Mouse (Mus musculus) hindbrain, postnatal 0 days (tissue): ENCODE data around the gene 2310046K23Rik. TPM values are rescaled to one million over a fixed set of nuclear protein-coding genes. Genes with fewer than 3 reads are reported as not detected.

Experiments used
- ATAC-seq: fragments of 200-750 bp; cut with Nextera tagmentation; 2 replicates; pipeline ENCODE4 v1.8.0; 2017; ENCODE audit warnings: mild to moderate bottlenecking, moderate TSS enrichment, moderate library complexity
- DNase-seq: peaks from one replicate; pipeline ENCODE4 v3.0.0-alpha.2; 2015; ENCODE audit warnings: low spot score
- H3K27ac ChIP-seq: fragments of 300-500 bp; sonication (generic); 2 replicates; pipeline ENCODE4 v1.5.1; 2014; ENCODE audit warnings: mild to moderate bottlenecking
- H3K27me3 ChIP-seq: fragments of 300-500 bp; sonication (generic); 2 replicates; pipeline ENCODE4 v1.6.1; 2014; ENCODE audit warnings: low read length, mixed read lengths; ENCODE audit not compliant: insufficient read depth
- H3K36me3 ChIP-seq: fragments of 300-500 bp; sonication (generic); 2 replicates; pipeline ENCODE4 v1.6.1; 2014; ENCODE audit warnings: low read length, mixed read lengths; ENCODE audit not compliant: insufficient read depth
- H3K4me1 ChIP-seq: fragments of 300-500 bp; sonication (generic); 2 replicates; pipeline ENCODE4 v1.6.1; 2014; ENCODE audit warnings: antibody characterized with exemption, low read length, mixed read lengths; ENCODE audit not compliant: insufficient read depth
- H3K4me2 ChIP-seq: fragments of 300-500 bp; sonication (generic); 2 replicates; pipeline ENCODE4 v1.6.1; 2014; ENCODE audit warnings: low read depth, mild to moderate bottlenecking, low read length, moderate library complexity, mixed read lengths
- H3K4me3 ChIP-seq: fragments of 300-500 bp; sonication (generic); 2 replicates; pipeline ENCODE4 v1.5.1; 2014; ENCODE audit warnings: low read length
- H3K9ac ChIP-seq: fragments of 300-500 bp; sonication (generic); replicated peaks from 2 replicates; pipeline ENCODE4 v1.6.1; 2014; ENCODE audit warnings: mild to moderate bottlenecking, low read length, moderate library complexity, mixed read lengths
- H3K9me3 ChIP-seq: fragments of 300-500 bp; sonication (generic); 2 replicates; pipeline ENCODE4 v1.6.1; 2016; ENCODE audit warnings: low read length, mixed read lengths
- CTCF ChIP-seq: IDR thresholded peaks from 2 replicates; pipeline ENCODE4 v1.5.1; 2016; ENCODE audit warnings: antibody characterized with exemption, control low read depth, low read depth
- WGBS: fragments of 180-500 bp; shearing (Covaris S2); extraction: QIAGEN DNeasy Blood & Tissue Kit; methylation state at CpG from one replicate; pipeline ENCODE4 v1.1.7; 2014; 5-methylcytosine and 5-hydroxymethylcytosine counted together
- polyA plus RNA-seq: library from polyadenylated mRNA; unstranded; fragments of >200 nt; fragmentation: Nextera tagmentation; extraction: Ambion mirVana; gene quantifications from 2 replicates; pipeline ENCODE4 v1.2.1, GENCODE M21; 2015
- total RNA-seq: library from RNA; depleted of rRNA; stranded (reverse); fragments of >200 nt; gene quantifications from 2 replicates; pipeline ENCODE4 v1.2.3, GENCODE M21; 2014; rRNA removed

2310046K23Rik gene
- total and polyA plus RNA-seq, 2 experiments from 2014 or later = not detected

DNA sequence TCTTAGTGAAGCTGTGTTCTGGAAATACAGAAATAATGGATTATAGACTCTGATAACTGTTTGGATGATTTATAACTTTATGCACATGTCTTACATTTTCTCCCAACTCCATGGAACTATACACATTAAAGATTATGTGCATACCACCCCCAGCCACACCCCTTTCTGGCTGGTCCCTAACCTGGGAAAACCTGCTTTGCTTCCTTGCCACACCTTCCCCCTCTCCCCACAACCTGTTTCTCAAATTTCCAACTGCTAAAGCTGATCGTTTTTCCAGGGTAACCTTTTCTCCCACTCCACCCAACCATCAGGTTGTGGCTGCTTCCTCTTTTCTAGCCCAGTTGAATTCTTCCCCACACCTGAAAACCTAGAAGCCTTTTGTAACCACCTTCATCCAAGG, 48.0 kb downstream of the 2310046K23Rik start:
- TF ChIP-seq CTCF = no peak
- Histone ChIP-seq H3K4me1 (no peaks in the 10 kb centered on the region), H3K27ac (no peak overlapping the region), H3K4me3 (no peak overlapping the region), H3K27me3 (no peaks in the 10 kb centered on the region), H3K4me2 (no peak overlapping the region), H3K36me3 (no peaks in the 10 kb centered on the region), H3K9ac (no peak overlapping the region), H3K9me3 (no peaks in the 10 kb centered on the region)
- 36% methylated on average over 1 of the region's 1 CpGs for WGBS
- no peak for DNase-seq
- ATAC-seq = no peak

GRCm38 (mm10) chr3:92485863-92486262, 48.4 kb downstream of the 2310046K23Rik start, which contains the start of gene Sprr1a:
TSS of gene Sprr1a (minus strand) at chr3:92485895.
- Histone ChIP-seq H3K27me3 (no peaks in the 10 kb centered on the region), H3K4me3 (no peak within 1 kb of the TSS), H3K4me2 (no peak within 1 kb of the TSS), H3K9me3 (no peaks in the 10 kb centered on the region), H3K27ac (no peak within 1 kb of the TSS), H3K36me3 (no peaks in the 10 kb centered on the region), H3K4me1 (no peaks in the 10 kb centered on the region), H3K9ac (no peak within 1 kb of the TSS)
- ATAC-seq (no peak), DNase-seq (no peak)
- no peak for TF ChIP-seq CTCF

Other genes with a start within 250 kb of the 2310046K23Rik start
- gene Sprr2a3, start 249.1 kb downstream of the 2310046K23Rik start, total RNA-seq = not detected in 2 replicates
- not detected in 2 replicates for gene Sprr2a3, start 249.1 kb downstream of the 2310046K23Rik start, polyA plus RNA-seq
- gene Sprr2b, start 217.9 kb downstream of the 2310046K23Rik start, total RNA-seq = not detected in 2 replicates
- gene Sprr2b, start 217.9 kb downstream of the 2310046K23Rik start, polyA plus RNA-seq = 0.24 and 0.44 TPM in 2 replicates
- gene Sprr2d, start 195.4 kb downstream of the 2310046K23Rik start, total RNA-seq = not detected in 2 replicates
- gene Sprr2d, start 195.4 kb downstream of the 2310046K23Rik start, polyA plus RNA-seq = not detected in 2 replicates
- not detected in 2 replicates for gene Sprr2e, start 182.4 kb downstream of the 2310046K23Rik start, total RNA-seq
- gene Sprr2e, start 182.4 kb downstream of the 2310046K23Rik start, polyA plus RNA-seq = not detected in 2 replicates
- gene Sprr2f, start 169.3 kb downstream of the 2310046K23Rik start, total RNA-seq = not detected in 2 replicates
- not detected in 2 replicates for gene Sprr2f, start 169.3 kb downstream of the 2310046K23Rik start, polyA plus RNA-seq
- gene Sprr2h, start 148.8 kb downstream of the 2310046K23Rik start, total RNA-seq = not detected in 2 replicates
- not detected in 2 replicates for gene Sprr2h, start 148.8 kb downstream of the 2310046K23Rik start, polyA plus RNA-seq
- gene Sprr2i, start 126.5 kb downstream of the 2310046K23Rik start, total RNA-seq = not detected in 2 replicates
- not detected in 2 replicates for gene Sprr2i, start 126.5 kb downstream of the 2310046K23Rik start, polyA plus RNA-seq
- not detected in 2 replicates for gene Sprr2j-ps, start 116.4 kb downstream of the 2310046K23Rik start, total RNA-seq
- gene Sprr2j-ps, start 116.4 kb downstream of the 2310046K23Rik start, polyA plus RNA-seq = not detected in 2 replicates
- 2.5 and 3.7 TPM in 2 replicates for gene Gm9774, start 105.1 kb downstream of the 2310046K23Rik start, total RNA-seq
- 9.4 and 9.6 TPM in 2 replicates for gene Gm9774, start 105.1 kb downstream of the 2310046K23Rik start, polyA plus RNA-seq
- not detected in 2 replicates for gene Sprr2k, start 101.9 kb downstream of the 2310046K23Rik start, total RNA-seq
- gene Sprr2k, start 101.9 kb downstream of the 2310046K23Rik start, polyA plus RNA-seq = not detected in 2 replicates
- gene Sprr1b, start 95.7 kb downstream of the 2310046K23Rik start, total RNA-seq = not detected in 2 replicates
- gene Sprr1b, start 95.7 kb downstream of the 2310046K23Rik start, polyA plus RNA-seq = 0.18 TPM in 1 of 2 replicates, not detected in the other
- gene Sprr3, start 75.8 kb downstream of the 2310046K23Rik start, total RNA-seq = not detected in 2 replicates
- gene Sprr3, start 75.8 kb downstream of the 2310046K23Rik start, polyA plus RNA-seq = not detected in 2 replicates
- not detected in 2 replicates for gene Sprr1a, start 48.6 kb downstream of the 2310046K23Rik start, total RNA-seq
- 0.23 and 0.25 TPM in 2 replicates for gene Sprr1a, start 48.6 kb downstream of the 2310046K23Rik start, polyA plus RNA-seq
- not detected in 2 replicates for gene Sprr4, start 34.0 kb downstream of the 2310046K23Rik start, total RNA-seq
- gene Sprr4, start 34.0 kb downstream of the 2310046K23Rik start, polyA plus RNA-seq = not detected in 2 replicates
- gene Ivl, start 39.2 kb upstream of the 2310046K23Rik start, total RNA-seq = not detected in 2 replicates
- not detected in 2 replicates for gene Ivl, start 39.2 kb upstream of the 2310046K23Rik start, polyA plus RNA-seq
- gene Smcp, start 54.5 kb upstream of the 2310046K23Rik start, total RNA-seq = not detected in 2 replicates
- gene Smcp, start 54.5 kb upstream of the 2310046K23Rik start, polyA plus RNA-seq = not detected in 2 replicates
- not detected in 2 replicates for gene 2210017I01Rik, start 73.0 kb upstream of the 2310046K23Rik start, total RNA-seq
- gene 2210017I01Rik, start 73.0 kb upstream of the 2310046K23Rik start, polyA plus RNA-seq = not detected in 2 replicates
- gene Lce6a, start 87.1 kb upstream of the 2310046K23Rik start, total RNA-seq = not detected in 2 replicates
- gene Lce6a, start 87.1 kb upstream of the 2310046K23Rik start, polyA plus RNA-seq = not detected in 2 replicates
- gene Lce1a1, start 113.8 kb upstream of the 2310046K23Rik start, total RNA-seq = not detected in 2 replicates
- gene Lce1a1, start 113.8 kb upstream of the 2310046K23Rik start, polyA plus RNA-seq = not detected in 2 replicates
- not detected in 2 replicates for gene Lce1b, start 122.4 kb upstream of the 2310046K23Rik start, total RNA-seq
- not detected in 2 replicates for gene Lce1b, start 122.4 kb upstream of the 2310046K23Rik start, polyA plus RNA-seq
- gene Lce1a2, start 135.8 kb upstream of the 2310046K23Rik start, total RNA-seq = not detected in 2 replicates
- gene Lce1a2, start 135.8 kb upstream of the 2310046K23Rik start, polyA plus RNA-seq = not detected in 2 replicates
- not detected in 2 replicates for gene Lce1c, start 144.7 kb upstream of the 2310046K23Rik start, total RNA-seq
- gene Lce1c, start 144.7 kb upstream of the 2310046K23Rik start, polyA plus RNA-seq = not detected in 2 replicates
- gene Lce1d, start 152.7 kb upstream of the 2310046K23Rik start, total RNA-seq = not detected in 2 replicates
- not detected in 2 replicates for gene Lce1d, start 152.7 kb upstream of the 2310046K23Rik start, polyA plus RNA-seq
- gene Lce1e, start 174.6 kb upstream of the 2310046K23Rik start, total RNA-seq = not detected in 2 replicates
- gene Lce1e, start 174.6 kb upstream of the 2310046K23Rik start, polyA plus RNA-seq = not detected in 2 replicates
- not detected in 2 replicates for gene Lce1f, start 185.8 kb upstream of the 2310046K23Rik start, total RNA-seq
- gene Lce1f, start 185.8 kb upstream of the 2310046K23Rik start, polyA plus RNA-seq = not detected in 2 replicates
- not detected in 2 replicates for gene Gm38119, start 204.6 kb upstream of the 2310046K23Rik start, total RNA-seq
- gene Gm38119, start 204.6 kb upstream of the 2310046K23Rik start, polyA plus RNA-seq = not detected in 2 replicates
- gene Lce1g, start 217.8 kb upstream of the 2310046K23Rik start, total RNA-seq = not detected in 2 replicates
- 0.20 TPM in 1 of 2 replicates, not detected in the other for gene Lce1g, start 217.8 kb upstream of the 2310046K23Rik start, polyA plus RNA-seq
- gene Lce1h, start 230.6 kb upstream of the 2310046K23Rik start, total RNA-seq = not detected in 2 replicates
- not detected in 2 replicates for gene Lce1h, start 230.6 kb upstream of the 2310046K23Rik start, polyA plus RNA-seq
- not detected in 2 replicates for gene Lce1i, start 244.4 kb upstream of the 2310046K23Rik start, total RNA-seq
- not detected in 2 replicates for gene Lce1i, start 244.4 kb upstream of the 2310046K23Rik start, polyA plus RNA-seq